Mouse (Mus musculus) gastrocnemius, postnatal 25 days (tissue): ENCODE data around the gene Mad1l1. TPM values are rescaled to one million over a fixed set of nuclear protein-coding genes. Genes with fewer than 3 reads are reported as not detected.

Experiments used
- DNase-seq: peaks from one replicate; pipeline ENCODE4 v3.0.0; 2022
- total RNA-seq, 2 experiments: library from RNA; stranded (reverse); gene quantifications; 1 replicate in 1 of 2; 2 replicates in 1 of 2; pipeline ENCODE4 v1.2.3; 2021

Gene Mad1l1
- total RNA-seq, 2 experiments from 2014 or later = 7.5 to 7.6 TPM

- DNase-seq = no peak
Measured at GRCm38 (mm10) chr5:140176370-140176769, 145.0 kb downstream of the Mad1l1 start.

- no peak for DNase-seq
Measured at GRCm38 (mm10) chr5:140174814-140175490, 146.4 kb downstream of the Mad1l1 start.

- DNase-seq = no peak
Measured at GRCm38 (mm10) chr5:140174066-140174465, 147.3 kb downstream of the Mad1l1 start.

GRCm38 (mm10) chr5:140173181-140173580 lies 148.2 kb downstream of the Mad1l1 start:
- no peak for DNase-seq

- no peak for DNase-seq
Measured at GRCm38 (mm10) chr5:140171710-140172109, 149.6 kb downstream of the Mad1l1 start.

- no peak for DNase-seq
Measured at GRCm38 (mm10) chr5:140167531-140167930, 153.8 kb downstream of the Mad1l1 start.

- DNase-seq = no peak
Measured at GRCm38 (mm10) chr5:140167080-140167479, 154.3 kb downstream of the Mad1l1 start.

GRCm38 (mm10) chr5:140163947-140164346 lies 157.4 kb downstream of the Mad1l1 start:
- DNase-seq = no peak

GRCm38 (mm10) chr5:140162071-140162845 lies 159.1 kb downstream of the Mad1l1 start:
- DNase-seq = no peak

GRCm38 (mm10) chr5:140159007-140159406 lies 162.3 kb downstream of the Mad1l1 start:
- no peak for DNase-seq

- DNase-seq = no peak
Measured at GRCm38 (mm10) chr5:140157886-140158627, 163.3 kb downstream of the Mad1l1 start.

- DNase-seq = no peak
Measured at GRCm38 (mm10) chr5:140154166-140154565, 167.2 kb downstream of the Mad1l1 start.

GRCm38 (mm10) chr5:140151871-140152270 lies 169.5 kb downstream of the Mad1l1 start:
- DNase-seq = no peak

GRCm38 (mm10) chr5:140151180-140151579 lies 170.2 kb downstream of the Mad1l1 start:
- no peak for DNase-seq

GRCm38 (mm10) chr5:140150694-140151093 lies 170.7 kb downstream of the Mad1l1 start:
- DNase-seq = no peak

GRCm38 (mm10) chr5:140150136-140150535 lies 171.2 kb downstream of the Mad1l1 start:
- DNase-seq = no peak

GRCm38 (mm10) chr5:140149298-140149697 lies 172.1 kb downstream of the Mad1l1 start:
- no peak for DNase-seq

- no peak for DNase-seq
Measured at GRCm38 (mm10) chr5:140143541-140143940, 177.8 kb downstream of the Mad1l1 start.

- no peak for DNase-seq
Measured at GRCm38 (mm10) chr5:140141336-140141735, 180.0 kb downstream of the Mad1l1 start.

GRCm38 (mm10) chr5:140140214-140140613 lies 181.1 kb downstream of the Mad1l1 start:
- DNase-seq = no peak

GRCm38 (mm10) chr5:140135734-140136625 lies 185.4 kb downstream of the Mad1l1 start:
- peak; percentile 46 for DNase-seq

- no peak for DNase-seq
Measured at GRCm38 (mm10) chr5:140134021-140134420, 187.3 kb downstream of the Mad1l1 start.
